Mouse (Mus musculus) cerebellum, adult 18-20 months (tissue): ENCODE results near the gene Srsf5.

Experiments
- DNase-seq, 2 experiments: peaks; one replicate each; pipeline ENCODE4 v3.0.0; 2021

Gene Srsf5

DNA sequence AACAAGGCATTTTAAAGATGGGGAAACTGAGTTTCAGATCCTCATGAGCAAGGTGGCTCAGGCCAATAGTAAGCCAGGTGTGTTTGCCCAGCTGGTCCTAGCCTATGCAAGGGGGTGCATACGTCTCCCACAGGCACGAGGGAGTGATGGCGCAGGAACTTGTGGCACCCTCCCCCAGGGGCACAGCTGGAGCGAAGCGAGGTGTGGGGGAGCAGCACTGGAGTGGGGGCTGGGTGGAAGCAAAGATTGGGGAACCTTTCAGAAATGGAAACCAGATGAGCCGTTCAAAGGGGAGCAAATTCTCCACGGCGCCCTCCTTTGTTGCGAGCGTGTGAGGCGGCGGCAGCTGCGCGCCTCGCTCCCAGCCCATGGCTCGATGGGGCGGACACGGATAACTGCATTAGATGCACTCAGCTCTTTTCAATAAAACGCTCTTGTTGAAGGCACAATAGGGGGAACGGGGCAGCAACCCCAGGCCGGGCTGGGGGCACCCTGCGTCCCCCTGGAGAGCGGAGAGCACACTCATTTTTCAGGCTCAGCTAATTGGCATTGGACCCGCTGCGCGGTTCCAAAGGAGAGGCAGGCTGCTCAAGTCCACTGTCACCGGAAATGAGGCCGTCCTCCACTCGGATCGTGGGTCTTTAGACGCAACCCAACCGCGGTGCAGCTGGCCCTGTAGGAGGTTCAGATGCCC, 53.4 kb downstream of the Srsf5 start:
- no peak for DNase-seq
